ENCODE assay signal across 26 mouse cellular contexts in the genomic region with DNA sequence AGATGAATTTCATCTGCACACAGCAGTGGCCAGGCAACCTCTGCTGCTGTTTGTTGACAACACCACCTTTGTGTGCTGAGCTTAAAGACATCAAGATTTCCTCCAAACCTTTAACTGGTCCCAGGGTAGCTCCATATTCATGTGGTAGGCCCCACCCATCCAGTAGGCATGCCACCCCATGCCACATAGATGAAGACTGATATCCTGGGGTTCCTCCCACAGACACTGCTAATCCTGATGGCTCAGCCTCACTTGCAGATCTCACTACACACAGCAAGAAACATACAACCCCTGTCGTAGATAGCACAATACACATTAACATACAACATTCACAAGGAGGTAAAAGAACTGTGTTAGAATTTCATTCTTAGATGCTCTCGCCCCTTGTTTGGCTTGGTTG. TPM values are rescaled to one million over a fixed set of nuclear protein-coding genes. Genes with fewer than 3 reads are reported as not detected.
DNase-seq lines count a peak whose midpoint lies in the region; ATAC-seq lines count a peak whose summit lies in the region.
"Had no signal": no experiment of that assay in that cellular context is flagged by ENCODE, and none has a peak within 500 bp of the region (broad histone marks: within the 10 kb centered on the region; RNA-seq: fewer than 3 reads in every experiment).

No protein-coding gene starts in this region.

- ATAC-seq in liver, embryonic 13.5 days (ENCODE audit: low read depth) = peak; percentile 52
- no peak for ATAC-seq in liver, embryonic 11.5 days (replicated peaks; ENCODE audit: low FRiP score)
- ATAC-seq in erythroblast, adult 5-6 weeks (replicated peaks; ENCODE audit: low FRiP score, poor library complexity, severe bottlenecking) = peak; percentile 65
- ATAC-seq in liver, embryonic 15.5 days (ENCODE audit: insufficient read depth) = peak; percentile 25; the same call in 1 of the 2 replicates
- ATAC-seq in intestine, embryonic 16.5 days = no peak
- ATAC-seq: activated CD4-positive, CD25-positive, alpha-beta regulatory T cell, adult 4 months; CD4-positive, CD25-positive, alpha-beta regulatory T cell, adult 4 months; forebrain, embryonic 13.5 days; forebrain, embryonic 15.5 days; Patski had no signal

- H3K9ac ChIP-seq in liver, embryonic 13.5 days = no peak overlapping the region
- H3K9ac ChIP-seq in liver, embryonic 11.5 days (ENCODE audit: low read depth, low read length) = no peak overlapping the region
- H3K9ac ChIP-seq in liver, embryonic 15.5 days = no peak overlapping the region
- H3K9ac ChIP-seq in intestine, embryonic 16.5 days (ENCODE audit: low read depth, low read length) = no peak overlapping the region
- H3K9ac ChIP-seq: embryonic facial prominence, embryonic 12.5 days; forebrain, embryonic 13.5 days; forebrain, embryonic 15.5 days had no signal

- H3K36me3 ChIP-seq in liver, embryonic 13.5 days = peaks cover 77% of the 10 kb centered on the region
- H3K36me3 ChIP-seq in liver, embryonic 11.5 days (ENCODE audit: control insufficient read depth, insufficient read depth, low read length) = peaks cover 19% of the 10 kb centered on the region
- H3K36me3 ChIP-seq in liver, embryonic 15.5 days (replicated peaks) = peaks cover 31% of the 10 kb centered on the region
- peaks cover 10% of the 10 kb centered on the region for H3K36me3 ChIP-seq in intestine, embryonic 16.5 days (ENCODE audit: control insufficient read depth, insufficient read depth, low read length)
- H3K36me3 ChIP-seq: forebrain, embryonic 15.5 days had no signal

- H3K27me3 ChIP-seq in liver, embryonic 13.5 days = no peaks in the 10 kb centered on the region
- H3K27me3 ChIP-seq in liver, embryonic 11.5 days (replicated peaks; ENCODE audit: control insufficient read depth, insufficient read depth, low read length) = no peaks in the 10 kb centered on the region
- no peaks in the 10 kb centered on the region for H3K27me3 ChIP-seq in liver, embryonic 15.5 days
- no peaks in the 10 kb centered on the region for H3K27me3 ChIP-seq in intestine, embryonic 16.5 days (replicated peaks; ENCODE audit: control insufficient read depth, insufficient read depth, low read length)
- H3K27me3 ChIP-seq: CH12.LX; embryonic facial prominence, embryonic 12.5 days; forebrain, embryonic 13.5 days; forebrain, embryonic 15.5 days; Patski had no signal

- H3K4me2 ChIP-seq in liver, embryonic 13.5 days = peak overlapping the region; percentile 10; the same call in 1 of the 2 replicates
- no peak overlapping the region for H3K4me2 ChIP-seq in liver, embryonic 11.5 days
- no peak overlapping the region for H3K4me2 ChIP-seq in liver, embryonic 15.5 days
- no peak overlapping the region for H3K4me2 ChIP-seq in intestine, embryonic 16.5 days (ENCODE audit: low read depth, low read length)
- H3K4me2 ChIP-seq: embryonic facial prominence, embryonic 12.5 days; forebrain, embryonic 13.5 days; forebrain, embryonic 15.5 days had no signal

- H3K4me3 ChIP-seq in liver, embryonic 13.5 days (replicated peaks) = no peak overlapping the region
- H3K4me3 ChIP-seq in liver, embryonic 11.5 days (ENCODE audit: low read depth, low read length) = no peak overlapping the region
- H3K4me3 ChIP-seq in liver, embryonic 15.5 days (replicated peaks) = no peak overlapping the region
- H3K4me3 ChIP-seq in intestine, embryonic 16.5 days (ENCODE audit: low read length) = no peak overlapping the region
- H3K4me3 ChIP-seq: embryonic facial prominence, embryonic 10.5 days; embryonic facial prominence, embryonic 12.5 days; erythroblast, embryonic 14.5 days; forebrain, embryonic 13.5 days; forebrain, embryonic 15.5 days had no signal

- H3K9me3 ChIP-seq in liver, embryonic 13.5 days (replicated peaks) = no peaks in the 10 kb centered on the region
- H3K9me3 ChIP-seq in liver, embryonic 11.5 days (ENCODE audit: control insufficient read depth, low read length) = no peaks in the 10 kb centered on the region; the same call in 1 of the 2 replicates
- H3K9me3 ChIP-seq in liver, embryonic 15.5 days (replicated peaks) = no peaks in the 10 kb centered on the region
- peaks cover 11% of the 10 kb centered on the region for H3K9me3 ChIP-seq in intestine, embryonic 16.5 days (ENCODE audit: control insufficient read depth, low read length)
- H3K9me3 ChIP-seq: forebrain, embryonic 15.5 days had no signal

- peak overlapping the region; percentile 37; the same call in 1 of the 2 replicates for H3K27ac ChIP-seq in liver, embryonic 13.5 days
- H3K27ac ChIP-seq in liver, embryonic 11.5 days (ENCODE audit: low read depth, low read length) = no peak overlapping the region
- H3K27ac ChIP-seq in liver, embryonic 15.5 days (replicated peaks) = 0 out of 2 replicates have a peak overlapping the region, but pooled peaks have one; percentile 6
- no peak overlapping the region for H3K27ac ChIP-seq in intestine, embryonic 16.5 days (ENCODE audit: low read length)
- H3K27ac ChIP-seq: embryonic facial prominence, embryonic 10.5 days; embryonic facial prominence, embryonic 12.5 days; forebrain, embryonic 13.5 days; forebrain, embryonic 15.5 days had no signal

- peaks cover 84% of the 10 kb centered on the region for H3K4me1 ChIP-seq in liver, embryonic 13.5 days (replicated peaks)
- H3K4me1 ChIP-seq in liver, embryonic 11.5 days (replicated peaks; ENCODE audit: control insufficient read depth, insufficient read depth, low read length) = peaks cover 50% of the 10 kb centered on the region
- peaks cover 71% of the 10 kb centered on the region for H3K4me1 ChIP-seq in liver, embryonic 15.5 days (replicated peaks)
- peaks cover 18% of the 10 kb centered on the region for H3K4me1 ChIP-seq in intestine, embryonic 16.5 days (ENCODE audit: control insufficient read depth, insufficient read depth, low read length)
- H3K4me1 ChIP-seq: embryonic facial prominence, embryonic 10.5 days; embryonic facial prominence, embryonic 12.5 days; forebrain, embryonic 15.5 days had no signal

- DNase-seq in heart, adult 11 months = peak; percentile 51
- DNase-seq in heart, postnatal 4 days = no peak
- no peak for DNase-seq in liver, embryonic 13.5 days
- no peak for DNase-seq in liver, embryonic 11.5 days (ENCODE audit: low spot score)
- DNase-seq in ovary, postnatal 14 days (ENCODE audit: low spot score) = no peak
- DNase-seq: adrenal gland, adult 8-10 months; adrenal gland, postnatal 14 days; adrenal gland, postnatal 36 days; B cell, adult 2 months; cerebellum, adult 11-12 months; cerebellum, adult 2 months; cerebellum, adult 9-10 months; cerebellum, postnatal 10 days; cerebellum, postnatal 25 days had no signal

- WGBS in liver, embryonic 13.5 days (ENCODE audit: insufficient replicate concordance) = 79% methylated on average over 2 of the region's 2 CpGs
- 87% methylated on average over 2 of the region's 2 CpGs for WGBS in liver, embryonic 11.5 days
- 79% methylated on average over 2 of the region's 2 CpGs for WGBS in liver, embryonic 15.5 days (ENCODE audit: insufficient replicate concordance)
- WGBS in intestine, embryonic 16.5 days = 97% methylated on average over 2 of the region's 2 CpGs

RNA-seq across cellular contexts. Expression of gene Nrip1, which starts 29.6 kb away (rescaled TPM):
- 10 to 100 TPM; 24.3 to 25.7 TPM for total RNA-seq in heart, postnatal 4 days (2021)
- 20.2 and 20.4 TPM in 2 replicates for polyA plus RNA-seq in liver, embryonic 13.5 days (2015; fragmentation: Nextera tagmentation; extraction: Ambion mirVana)
- polyA plus RNA-seq in liver, embryonic 11.5 days (2014; fragmentation: Nextera tagmentation; extraction: Ambion mirVana) = 35.0 and 37.3 TPM in 2 replicates
- total RNA-seq in erythroblast, adult 5-6 weeks (2015; ENCODE audit: low replicate concordance) = 66.7 and 71.5 TPM in 2 replicates
- 68.1 and 82.0 TPM in 2 replicates for total RNA-seq in erythroblast, adult 5-6 weeks (2017; ENCODE audit: low replicate concordance)
- polyA plus RNA-seq in liver, embryonic 15.5 days (2015; fragmentation: Nextera tagmentation; extraction: Ambion mirVana) = 19.1 and 19.9 TPM in 2 replicates
- 31.2 and 35.5 TPM in 2 replicates for polyA plus RNA-seq in intestine, embryonic 16.5 days (2015; fragmentation: Nextera tagmentation; extraction: Ambion mirVana)
- total RNA-seq: CH12.LX had no signal

Comparison
In these comparisons a context has a peak if more than half of its experiments do, and no peak if none do; other contexts are left out.
1. ATAC-seq: peak in liver, embryonic 13.5 days (single experiment), erythroblast, adult 5-6 weeks (single experiment) and liver, embryonic 15.5 days (single experiment); none in liver, embryonic 11.5 days (single experiment) and intestine, embryonic 16.5 days (single experiment).
2. H3K27ac ChIP-seq: peak in liver, embryonic 13.5 days (single experiment) and liver, embryonic 15.5 days (single experiment); none in liver, embryonic 11.5 days (single experiment) and intestine, embryonic 16.5 days (single experiment).